Mouse (Mus musculus) induced T-regulatory cell, adult 2 months (primary cell): ENCODE measurements around the gene Mapt.

Source experiments
- DNase-seq: peaks from one replicate; pipeline ENCODE4 v3.0.0-alpha.2; 2012; ENCODE audit warnings: low read depth

Gene Mapt

DNA sequence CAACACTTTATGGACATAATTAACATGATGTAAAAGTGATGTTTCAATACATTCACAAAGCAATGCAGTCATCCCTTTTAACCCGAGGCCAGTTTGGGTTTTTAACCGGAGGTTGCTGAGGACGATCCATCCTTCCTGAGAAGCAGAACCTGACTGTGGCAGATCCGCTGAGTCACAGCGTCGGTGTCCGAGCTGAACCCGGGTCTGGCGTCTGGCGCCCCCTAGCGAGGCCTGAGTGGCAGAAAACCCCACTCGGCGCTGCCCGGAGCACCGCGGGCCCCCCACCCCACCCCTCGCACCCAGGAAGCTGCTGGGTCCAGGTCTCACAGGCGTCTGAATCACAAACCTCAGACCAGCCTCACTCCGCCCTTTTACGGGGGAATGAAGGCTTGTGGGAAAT, 47.0 kb downstream of the Mapt start:
- DNase-seq, result peak; percentile 43

- no peak for DNase-seq
Observed at GRCm38 (mm10) chr11:104279049-104279448, 47.9 kb downstream of the Mapt start.

DNA sequence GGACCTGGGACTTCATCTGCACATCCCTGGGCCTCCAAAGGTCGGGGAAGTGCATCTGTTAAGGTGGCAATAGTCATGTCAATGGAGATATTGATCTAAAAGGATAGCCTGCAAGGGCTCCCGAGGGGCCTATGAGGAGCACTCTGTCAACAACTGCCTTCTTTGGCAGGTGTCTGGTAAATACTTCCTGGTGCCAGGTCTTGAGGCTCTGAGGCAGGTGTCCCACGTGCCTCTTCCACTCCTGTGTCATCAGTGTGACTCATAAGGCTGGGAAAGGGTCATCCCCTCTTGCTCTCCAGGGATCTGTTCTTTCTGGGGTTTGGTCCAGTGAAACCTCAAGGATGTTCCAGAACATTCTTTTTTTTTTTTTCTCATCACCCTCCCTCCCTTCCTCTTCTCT, 48.3 kb downstream of the Mapt start:
- no peak for DNase-seq

- no peak for DNase-seq
Observed at GRCm38 (mm10) chr11:104281501-104281900, 50.3 kb downstream of the Mapt start.

DNA sequence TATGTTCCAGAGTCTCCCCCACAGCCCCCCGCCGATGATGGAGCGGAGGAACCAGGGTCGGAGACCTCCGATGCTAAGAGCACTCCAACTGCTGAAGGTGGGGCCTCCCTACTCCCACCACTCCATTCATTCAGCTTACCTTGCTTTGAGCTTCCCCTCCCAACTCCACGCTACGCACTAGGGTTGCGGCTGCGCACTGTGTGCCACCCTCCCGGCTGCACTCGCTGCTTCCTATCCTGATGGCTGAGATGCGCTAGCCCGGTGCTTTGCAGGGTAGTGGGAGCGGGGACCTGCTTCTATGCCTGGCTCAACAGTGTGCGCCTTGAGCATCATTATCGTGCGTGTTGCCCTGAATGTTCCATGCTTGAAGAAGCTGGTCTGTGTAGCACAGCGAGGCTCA, 55.9 kb downstream of the Mapt start:
- no peak for DNase-seq

- no peak for DNase-seq
Observed at GRCm38 (mm10) chr11:104288835-104289198, 57.6 kb downstream of the Mapt start.

DNA sequence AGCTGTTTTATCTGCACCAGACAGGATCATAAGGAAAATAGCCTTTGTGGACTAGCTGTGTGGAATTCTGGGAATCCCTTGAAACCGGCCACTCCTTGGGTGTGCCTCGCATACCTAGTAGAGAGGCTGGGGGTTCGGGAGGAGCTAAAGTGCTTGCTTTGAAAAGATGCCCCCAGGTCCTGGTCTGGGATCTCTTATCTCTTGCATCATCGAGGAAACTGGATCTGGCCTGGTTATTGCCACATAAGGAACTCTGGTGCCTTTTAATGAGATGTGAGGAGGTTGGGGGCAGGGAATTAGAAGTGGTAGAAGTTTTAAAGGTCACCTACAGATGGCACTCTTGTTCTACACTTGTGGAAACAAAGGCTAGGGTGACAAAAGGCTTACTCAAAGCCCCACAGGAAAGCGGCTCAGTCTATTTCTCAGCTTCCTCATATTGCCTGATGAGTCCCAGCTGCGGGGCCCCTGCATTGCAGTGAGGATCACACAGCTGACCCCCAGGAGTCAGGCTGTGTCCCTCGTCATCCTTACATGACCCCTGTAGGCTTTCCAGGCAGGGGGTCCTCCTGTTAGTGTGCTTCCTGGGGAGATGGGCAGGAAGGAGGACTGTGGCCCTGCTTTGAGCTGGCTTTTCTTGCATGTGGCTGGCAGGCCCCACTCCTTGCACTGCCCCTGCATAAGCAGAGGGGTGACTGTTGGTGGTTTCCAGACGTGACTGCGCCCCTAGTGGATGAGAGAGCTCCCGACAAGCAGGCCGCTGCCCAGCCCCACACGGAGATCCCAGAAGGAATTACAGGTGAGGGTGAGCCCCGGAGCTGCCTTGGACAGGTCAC, 58.2 kb downstream of the Mapt start:
- peak; percentile 76 for DNase-seq

GRCm38 (mm10) chr11:104292443-104293220, 61.4 kb downstream of the Mapt start:
- DNase-seq, result no peak

DNA sequence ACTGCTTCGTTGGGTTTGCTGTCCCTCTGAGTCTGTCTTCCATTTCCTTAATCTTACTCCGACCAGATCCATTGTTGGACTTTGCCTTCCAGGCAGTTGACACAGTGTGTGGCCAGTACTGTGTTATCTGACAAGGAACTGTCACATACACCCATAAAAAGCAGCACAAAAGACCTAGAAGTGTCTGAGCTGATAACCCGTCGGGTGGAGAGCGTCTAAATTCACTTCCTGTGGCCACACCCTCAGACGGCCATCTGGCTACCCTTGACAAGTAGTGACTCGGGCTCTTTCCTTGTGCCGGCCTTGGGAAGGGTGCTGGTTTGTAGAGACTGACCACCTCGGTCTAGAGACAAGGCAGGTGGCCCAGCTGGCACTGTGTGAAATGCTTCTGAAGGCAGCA, 62.1 kb downstream of the Mapt start:
- DNase-seq, result no peak

DNA sequence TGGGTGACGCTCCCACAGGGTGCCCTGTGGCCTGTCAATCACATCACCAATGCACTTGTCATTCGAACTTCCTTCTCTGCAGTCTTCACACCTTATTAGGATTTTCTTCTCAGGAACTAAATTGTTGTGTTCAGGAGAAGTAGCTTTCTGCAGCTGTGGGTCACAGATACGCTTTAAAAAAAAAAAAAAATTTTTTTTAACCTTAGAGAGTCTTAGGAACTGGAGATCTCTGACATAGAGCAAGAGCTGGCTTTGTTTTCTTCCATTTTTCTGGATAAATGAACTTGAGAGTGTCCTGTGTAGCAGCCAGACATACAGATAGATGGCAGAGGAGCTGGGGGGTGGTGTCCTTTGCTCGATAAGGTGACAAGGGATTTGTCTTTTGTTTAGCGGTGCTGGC, 64.0 kb downstream of the Mapt start:
- DNase-seq, result no peak

- no peak for DNase-seq
Observed at GRCm38 (mm10) chr11:104295656-104296055, 64.5 kb downstream of the Mapt start.

- no peak for DNase-seq
Observed at GRCm38 (mm10) chr11:104297671-104298070, 66.5 kb downstream of the Mapt start.

DNA sequence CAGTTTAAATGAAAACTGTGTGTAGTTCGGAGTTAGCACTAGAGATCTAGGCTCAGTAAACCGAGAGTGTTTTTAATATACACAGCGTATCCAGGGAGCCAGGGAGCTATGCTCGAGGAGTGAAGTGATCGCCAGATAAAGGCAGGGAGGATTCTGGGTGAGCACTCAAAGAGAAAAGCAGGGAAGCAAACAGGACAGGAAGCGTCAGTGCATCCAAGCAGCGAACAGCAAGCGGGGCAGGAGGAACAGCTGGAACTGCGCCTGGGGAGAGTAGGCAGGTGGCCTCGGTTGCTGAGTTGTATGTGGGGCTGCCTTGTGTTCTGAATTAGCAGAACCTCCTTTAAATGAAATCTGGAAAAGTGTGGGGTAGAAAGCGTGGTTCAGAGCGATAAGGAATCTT, 71.4 kb downstream of the Mapt start:
- no peak for DNase-seq

DNA sequence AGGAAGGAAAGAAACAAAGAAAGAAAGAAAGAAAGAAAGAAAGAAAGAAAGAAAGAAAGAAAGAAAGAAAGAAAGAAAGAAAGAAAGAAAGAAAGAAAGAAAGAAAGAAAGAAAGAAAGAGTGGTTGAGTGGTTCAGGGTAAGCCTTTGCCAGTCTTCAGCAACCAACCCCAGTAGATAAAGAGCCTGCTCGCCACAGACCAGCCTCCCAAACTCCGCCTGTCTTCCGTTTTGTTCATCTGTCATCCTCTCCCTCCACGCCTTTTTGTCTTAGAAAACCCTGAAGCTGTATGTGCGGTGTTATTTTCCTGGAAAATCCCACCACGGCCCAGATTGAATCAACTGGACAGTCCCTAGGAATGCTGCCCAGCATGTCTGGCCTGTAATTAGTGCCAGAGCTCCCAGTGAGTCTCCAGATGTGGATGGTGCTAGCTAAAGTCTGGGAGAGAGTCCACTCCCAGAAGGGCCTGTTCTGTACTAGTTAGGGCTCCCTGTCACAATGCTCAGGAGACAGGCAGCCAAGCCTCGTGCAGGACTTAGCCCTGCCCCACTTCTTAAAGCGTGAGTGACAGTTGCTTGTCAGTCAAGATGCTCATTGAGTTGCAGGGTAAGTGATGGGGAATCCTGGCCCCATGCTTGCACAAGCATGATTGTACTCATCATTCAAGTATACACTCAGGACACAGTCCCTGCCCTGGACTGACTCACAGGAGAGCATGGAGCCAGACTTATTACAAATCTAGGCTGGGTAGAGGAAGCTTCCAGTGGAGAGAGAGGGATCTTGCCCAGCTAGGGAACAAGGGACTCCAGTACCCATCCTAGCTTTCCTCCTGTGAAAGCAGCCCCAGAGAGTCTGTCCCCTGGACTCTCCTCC, 72.1 kb downstream of the Mapt start:
- DNase-seq, result no peak

- no peak for DNase-seq
Observed at GRCm38 (mm10) chr11:104305711-104306110, 74.5 kb downstream of the Mapt start.

GRCm38 (mm10) chr11:104306483-104306882, 75.3 kb downstream of the Mapt start:
- no peak for DNase-seq

DNA sequence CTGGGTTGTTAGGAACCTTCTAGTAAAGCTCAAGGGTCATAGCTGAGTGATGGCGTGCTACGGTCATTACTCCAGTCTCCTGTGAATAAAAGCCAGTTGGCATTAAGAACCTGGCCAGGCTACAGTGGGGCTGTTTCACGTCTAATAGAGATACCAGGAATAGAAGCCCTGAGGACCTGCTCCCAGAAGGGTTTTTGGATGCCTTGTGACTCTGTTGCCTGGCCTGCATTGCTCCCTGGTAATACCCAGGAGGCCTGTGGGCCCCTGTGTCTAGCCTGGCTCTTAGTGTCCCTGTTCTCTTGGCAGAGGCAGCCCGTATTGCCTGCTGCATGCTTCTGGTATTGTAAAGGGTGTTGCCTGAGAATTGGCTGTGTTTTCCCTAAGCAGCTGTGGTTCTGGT, 75.9 kb downstream of the Mapt start:
- DNase-seq, result no peak

GRCm38 (mm10) chr11:104309377-104310225, 78.4 kb downstream of the Mapt start:
- no peak for DNase-seq

DNA sequence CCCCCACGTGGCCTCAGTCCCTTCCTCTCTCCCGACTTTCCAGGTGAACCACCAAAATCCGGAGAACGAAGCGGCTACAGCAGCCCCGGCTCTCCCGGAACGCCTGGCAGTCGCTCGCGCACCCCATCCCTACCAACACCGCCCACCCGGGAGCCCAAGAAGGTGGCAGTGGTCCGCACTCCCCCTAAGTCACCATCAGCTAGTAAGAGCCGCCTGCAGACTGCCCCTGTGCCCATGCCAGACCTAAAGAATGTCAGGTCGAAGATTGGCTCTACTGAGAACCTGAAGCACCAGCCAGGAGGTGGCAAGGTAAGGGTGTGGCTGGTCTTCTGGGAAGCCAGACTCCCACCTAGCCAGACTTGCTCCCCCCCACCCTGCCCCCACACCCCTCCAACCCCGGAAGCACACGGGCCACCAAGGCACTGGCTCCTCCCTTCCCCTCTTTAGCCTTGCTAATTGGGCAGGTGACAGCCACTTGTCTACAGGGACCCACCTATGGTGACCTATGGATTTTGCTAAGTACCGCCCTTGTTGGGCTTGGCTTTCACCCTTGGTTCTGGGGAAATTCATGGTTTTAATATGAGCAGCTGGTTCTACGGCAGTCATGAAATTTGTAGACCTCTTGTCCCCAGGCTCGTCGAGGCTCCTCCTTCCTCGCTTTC, 79.2 kb downstream of the Mapt start:
- DNase-seq, result peak; percentile 49

- DNase-seq, result peak; percentile 48
Observed at GRCm38 (mm10) chr11:104311643-104312042, 80.5 kb downstream of the Mapt start.

GRCm38 (mm10) chr11:104315703-104316102, 84.5 kb downstream of the Mapt start:
- DNase-seq, result peak; percentile 92
